Comparison of ENCODE assay signal across 21 mouse cellular contexts in genomic region chr16:21265417-21265816, GRCm38 (mm10).
"Had no signal": no experiment of that assay in that cellular context is flagged by ENCODE, and none has a peak within 500 bp of the region (broad histone marks: within the 10 kb centered on the region; RNA-seq: fewer than 3 reads in every experiment).

No protein-coding gene starts in this region.

- H3K4me1 ChIP-seq: liver, embryonic 12.5 days; liver, embryonic 15.5 days had no signal

- H3K9me3 ChIP-seq: limb, embryonic 12.5 days; limb, embryonic 15.5 days; liver, embryonic 12.5 days; liver, embryonic 15.5 days; lung, embryonic 15.5 days; midbrain, embryonic 10.5 days; midbrain, embryonic 13.5 days; neural tube, embryonic 13.5 days; stomach, embryonic 15.5 days had no signal

- H3K4me2 ChIP-seq: limb, embryonic 12.5 days; limb, embryonic 15.5 days; liver, embryonic 12.5 days; liver, embryonic 15.5 days; lung, embryonic 15.5 days; midbrain, embryonic 13.5 days; neural tube, embryonic 13.5 days; stomach, embryonic 15.5 days had no signal

- ATAC-seq: liver, embryonic 12.5 days; midbrain, embryonic 13.5 days; midbrain, embryonic 16.5 days had no signal

- H3K4me3 ChIP-seq: limb, embryonic 12.5 days; limb, embryonic 15.5 days; liver, embryonic 12.5 days; liver, embryonic 15.5 days; lung, embryonic 15.5 days; megakaryocyte, embryonic 14.5 days; midbrain, embryonic 10.5 days; midbrain, embryonic 13.5 days; myocyte; neural tube, embryonic 13.5 days; stomach, embryonic 15.5 days had no signal

- H3K9ac ChIP-seq: limb, embryonic 12.5 days; limb, embryonic 15.5 days; liver, embryonic 12.5 days; liver, embryonic 15.5 days; lung, embryonic 15.5 days; midbrain, embryonic 13.5 days; neural tube, embryonic 13.5 days; stomach, embryonic 15.5 days had no signal

- H3K27me3 ChIP-seq: limb, embryonic 12.5 days; limb, embryonic 15.5 days; liver, embryonic 12.5 days; liver, embryonic 15.5 days; lung, embryonic 15.5 days; midbrain, embryonic 13.5 days; neural tube, embryonic 13.5 days; stomach, embryonic 15.5 days had no signal

- H3K27ac ChIP-seq: kidney, postnatal 0 days; limb, embryonic 12.5 days; limb, embryonic 15.5 days; liver, embryonic 12.5 days; liver, embryonic 15.5 days; lung, embryonic 15.5 days; midbrain, embryonic 10.5 days; midbrain, embryonic 13.5 days; neural tube, embryonic 13.5 days; stomach, embryonic 15.5 days had no signal

- DNase-seq: left cerebral cortex, postnatal 4 days; lung, adult 18-20 months; lung, postnatal 10 days; lung, postnatal 36 days; retina, postnatal 1 day; right cerebral cortex, postnatal 25 days; spleen, adult 18-20 months; thymus, postnatal 36 days had no signal

- H3K36me3 ChIP-seq: limb, embryonic 12.5 days; limb, embryonic 15.5 days; liver, embryonic 12.5 days; liver, embryonic 15.5 days; lung, embryonic 15.5 days; midbrain, embryonic 10.5 days; midbrain, embryonic 13.5 days; neural tube, embryonic 13.5 days; stomach, embryonic 15.5 days had no signal
